Mouse (Mus musculus): ENCODE results near the gene Wnk2. TPM values are rescaled to one million over a fixed set of nuclear protein-coding genes. Genes with fewer than 3 reads are reported as not detected.
"Not testable (repeated sequence)": the region's sequence is repeated elsewhere in the genome, so short reads cannot be mapped to it uniquely, and the experiment has no call there.

Gene Wnk2
- polyA plus RNA-seq, 2 experiments: 3.0 to 7.8 TPM

DNA sequence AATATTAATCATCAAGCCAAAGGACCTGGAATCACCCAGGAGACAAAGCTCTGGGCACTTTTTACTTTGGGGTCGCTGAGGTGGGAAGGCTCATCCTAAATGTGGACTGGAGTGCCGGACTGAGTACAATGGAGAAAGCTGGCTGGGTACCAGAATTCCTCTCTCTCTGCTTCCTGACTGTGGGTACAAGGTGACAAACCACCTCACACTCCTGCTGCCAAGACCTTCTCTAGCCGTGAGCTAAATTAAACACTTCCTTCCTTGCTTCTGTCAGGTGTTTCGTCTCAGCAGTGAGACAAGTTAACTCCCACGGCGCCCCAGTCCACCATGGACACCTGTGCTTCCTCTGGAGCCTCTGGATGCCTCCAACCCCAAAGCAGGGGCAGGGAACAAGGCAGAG is 77.8 kb downstream of the Wnk2 start:
- H3K4me3 ChIP-seq (replicated peaks; ENCODE audit: low read length): no peak overlapping the region
- no peak for DNase-seq (ENCODE audit: low spot score)
- no peaks in the 10 kb centered on the region for H3K9me3 ChIP-seq (ENCODE audit: control insufficient read depth, low read length)
- H3K4me1 ChIP-seq (ENCODE audit: control insufficient read depth, insufficient read depth, low read length): no peaks in the 10 kb centered on the region
- H3K4me2 ChIP-seq (replicated peaks; ENCODE audit: low read depth, low read length, severe bottlenecking): no peak overlapping the region
- no peaks in the 10 kb centered on the region for H3K27me3 ChIP-seq (ENCODE audit: control insufficient read depth, insufficient read depth, low read length)
- no peak overlapping the region for H3K27ac ChIP-seq (replicated peaks; ENCODE audit: low read depth, low read length)
- H3K36me3 ChIP-seq (ENCODE audit: control insufficient read depth, insufficient read depth, low read length): no peaks in the 10 kb centered on the region
- 63% methylated on average over 6 of the region's 6 CpGs for WGBS
- no peak for ATAC-seq (ENCODE audit: low FRiP score, low read depth)
- no peak overlapping the region for H3K9ac ChIP-seq (ENCODE audit: low read depth, low read length, severe bottlenecking)
- no peak for TF ChIP-seq POLR2A (IDR thresholded peaks at IDR 0.05; ENCODE audit: borderline replicate concordance, extremely low read depth, insufficient read depth, insufficient read length)

DNA sequence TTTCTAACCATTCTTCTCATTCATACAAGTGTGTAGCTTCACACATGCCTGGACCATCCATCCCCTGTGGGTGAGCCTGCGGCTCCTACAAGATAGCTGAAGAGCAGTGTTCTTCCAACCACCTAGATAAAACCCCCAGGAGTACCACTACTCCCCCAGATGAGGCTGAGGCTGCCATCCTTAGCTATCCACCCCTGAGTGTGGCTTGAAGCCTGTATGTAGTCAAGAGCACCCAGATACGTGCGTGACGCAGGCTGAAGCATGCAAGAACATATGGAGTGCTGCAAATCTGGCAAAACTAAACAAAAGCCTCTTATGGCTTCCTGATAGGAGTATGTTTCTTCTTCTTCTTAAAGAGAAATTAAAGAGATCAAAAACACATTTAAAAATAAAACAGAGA is 78.4 kb downstream of the Wnk2 start:
- H3K4me1 ChIP-seq (ENCODE audit: control insufficient read depth, insufficient read depth, low read length): no peaks in the 10 kb centered on the region
- no peak overlapping the region for H3K4me3 ChIP-seq (replicated peaks; ENCODE audit: low read length)
- WGBS: 81% methylated on average over 4 of the region's 4 CpGs
- DNase-seq (ENCODE audit: low spot score): no peak
- H3K9ac ChIP-seq (ENCODE audit: low read depth, low read length, severe bottlenecking): no peak overlapping the region
- no peak overlapping the region for H3K4me2 ChIP-seq (replicated peaks; ENCODE audit: low read depth, low read length, severe bottlenecking)
- no peaks in the 10 kb centered on the region for H3K27me3 ChIP-seq (ENCODE audit: control insufficient read depth, insufficient read depth, low read length)
- H3K9me3 ChIP-seq (ENCODE audit: control insufficient read depth, low read length): no peaks in the 10 kb centered on the region
- H3K36me3 ChIP-seq (ENCODE audit: control insufficient read depth, insufficient read depth, low read length): no peaks in the 10 kb centered on the region
- H3K27ac ChIP-seq (replicated peaks; ENCODE audit: low read depth, low read length): no peak overlapping the region
- no peak for ATAC-seq (ENCODE audit: low FRiP score, low read depth)
- no peak for TF ChIP-seq POLR2A (IDR thresholded peaks at IDR 0.05; ENCODE audit: borderline replicate concordance, extremely low read depth, insufficient read depth, insufficient read length)

DNA sequence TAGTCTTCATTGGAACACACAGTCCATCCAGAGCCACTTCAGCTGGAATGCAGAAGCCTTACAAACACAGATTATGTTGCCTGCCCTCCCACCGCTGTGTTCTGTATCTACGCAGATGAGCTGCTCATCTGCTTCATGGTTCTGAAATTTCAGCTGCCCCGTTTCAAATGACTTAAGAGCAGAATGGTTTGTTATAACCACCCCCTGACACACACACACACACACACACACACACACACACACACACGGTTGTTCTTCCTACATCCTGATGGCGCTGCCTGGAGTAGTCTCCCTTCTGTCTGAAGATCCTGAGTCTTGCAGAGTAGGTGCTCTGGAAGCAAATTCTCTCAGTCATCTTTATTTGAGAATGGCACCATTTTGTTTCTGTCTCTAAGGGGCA is 83.6 kb downstream of the Wnk2 start:
- no peak overlapping the region for H3K4me2 ChIP-seq (replicated peaks; ENCODE audit: low read depth, low read length, severe bottlenecking)
- TF ChIP-seq POLR2A (IDR thresholded peaks at IDR 0.05; ENCODE audit: borderline replicate concordance, extremely low read depth, insufficient read depth, insufficient read length): no peak
- no peaks in the 10 kb centered on the region; the same call in 1 of the 2 replicates for H3K36me3 ChIP-seq (ENCODE audit: control insufficient read depth, insufficient read depth, low read length)

DNA sequence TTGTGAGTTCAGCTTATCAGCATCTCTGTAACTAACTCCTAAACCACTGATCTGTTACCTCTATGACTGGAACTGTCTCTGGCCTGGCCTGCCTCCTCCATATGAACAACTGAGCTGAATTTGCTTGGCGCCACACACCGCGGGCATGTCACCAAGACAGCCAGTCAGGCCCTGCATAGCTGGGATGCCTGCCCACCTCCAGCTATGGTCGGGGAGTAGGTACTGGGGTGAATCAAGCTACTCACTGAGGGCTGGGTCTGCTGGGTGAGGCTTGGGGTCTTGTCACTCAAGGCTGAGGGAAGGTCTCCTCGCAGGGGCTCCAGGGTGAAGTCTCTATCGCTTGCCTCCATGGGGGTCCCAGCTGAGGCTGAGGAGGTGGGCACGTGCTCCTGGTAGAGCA is 87.4 kb downstream of the Wnk2 start:
- Histone ChIP-seq H3K27ac (replicated peaks; ENCODE audit: low read depth, low read length) (no peak overlapping the region), H3K9me3 (ENCODE audit: control insufficient read depth, low read length) (no peaks in the 10 kb centered on the region), H3K27me3 (ENCODE audit: control insufficient read depth, insufficient read depth, low read length) (no peaks in the 10 kb centered on the region), H3K4me1 (ENCODE audit: control insufficient read depth, insufficient read depth, low read length) (no peaks in the 10 kb centered on the region), H3K4me2 (replicated peaks; ENCODE audit: low read depth, low read length, severe bottlenecking) (no peak overlapping the region), H3K9ac (ENCODE audit: low read depth, low read length, severe bottlenecking) (no peak overlapping the region), H3K36me3 (ENCODE audit: control insufficient read depth, insufficient read depth, low read length) (no peaks in the 10 kb centered on the region; the same call in 1 of the 2 replicates), H3K4me3 (replicated peaks; ENCODE audit: low read length) (no peak overlapping the region)
- ATAC-seq (ENCODE audit: low FRiP score, low read depth) (no peak), DNase-seq (ENCODE audit: low spot score) (no peak)
- TF ChIP-seq POLR2A (IDR thresholded peaks at IDR 0.05; ENCODE audit: borderline replicate concordance, extremely low read depth, insufficient read depth, insufficient read length): no peak
- WGBS: 94% methylated on average over 7 of the region's 7 CpGs

More for the DNA sequence above, 83.6 kb downstream of the Wnk2 start:
- Histone ChIP-seq H3K4me1 (ENCODE audit: control insufficient read depth, insufficient read depth, low read length) (no peaks in the 10 kb centered on the region), H3K9ac (ENCODE audit: low read depth, low read length, severe bottlenecking) (no peak overlapping the region), H3K9me3 (ENCODE audit: control insufficient read depth, low read length) (no peaks in the 10 kb centered on the region), H3K27ac (replicated peaks; ENCODE audit: low read depth, low read length) (no peak overlapping the region), H3K4me3 (replicated peaks; ENCODE audit: low read length) (no peak overlapping the region), H3K27me3 (ENCODE audit: control insufficient read depth, insufficient read depth, low read length) (no peaks in the 10 kb centered on the region)
- DNase-seq (ENCODE audit: low spot score) (no peak), ATAC-seq (ENCODE audit: low FRiP score, low read depth) (no peak)
- WGBS: 81% methylated on average over 5 of the region's 5 CpGs

DNA sequence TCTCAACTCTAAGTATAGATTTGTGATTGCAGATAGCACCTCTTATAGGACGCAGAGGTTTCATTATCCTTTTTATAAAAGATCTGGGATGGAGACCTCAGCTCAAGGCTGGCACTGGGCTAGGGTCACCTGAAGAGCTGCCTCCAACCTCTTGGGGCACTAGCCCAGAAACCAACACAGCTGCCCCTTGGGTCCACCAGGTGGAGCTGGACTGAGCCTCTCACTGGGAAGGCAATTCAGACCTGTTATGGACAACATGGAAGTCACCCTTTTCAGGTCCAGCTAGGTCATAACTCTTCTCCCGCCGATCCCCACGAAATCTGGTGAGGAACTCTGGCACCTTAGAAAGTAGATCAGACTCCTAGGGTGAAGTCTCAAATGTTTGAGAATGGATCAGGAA is 89.3 kb downstream of the Wnk2 start:
- Histone ChIP-seq H3K27me3 (ENCODE audit: control insufficient read depth, insufficient read depth, low read length) (no peaks in the 10 kb centered on the region), H3K4me3 (replicated peaks; ENCODE audit: low read length) (no peak overlapping the region), H3K4me1 (ENCODE audit: control insufficient read depth, insufficient read depth, low read length) (no peaks in the 10 kb centered on the region), H3K4me2 (replicated peaks; ENCODE audit: low read depth, low read length, severe bottlenecking) (no peak overlapping the region), H3K36me3 (ENCODE audit: control insufficient read depth, insufficient read depth, low read length) (no peaks in the 10 kb centered on the region; the same call in 1 of the 2 replicates), H3K27ac (replicated peaks; ENCODE audit: low read depth, low read length) (no peak overlapping the region), H3K9ac (ENCODE audit: low read depth, low read length, severe bottlenecking) (no peak overlapping the region), H3K9me3 (ENCODE audit: control insufficient read depth, low read length) (no peaks in the 10 kb centered on the region)
- WGBS: 90% methylated on average over 4 of the region's 4 CpGs
- DNase-seq (ENCODE audit: low spot score) (no peak), ATAC-seq (ENCODE audit: low FRiP score, low read depth) (no peak)
- TF ChIP-seq POLR2A (IDR thresholded peaks at IDR 0.05; ENCODE audit: borderline replicate concordance, extremely low read depth, insufficient read depth, insufficient read length): no peak

DNA sequence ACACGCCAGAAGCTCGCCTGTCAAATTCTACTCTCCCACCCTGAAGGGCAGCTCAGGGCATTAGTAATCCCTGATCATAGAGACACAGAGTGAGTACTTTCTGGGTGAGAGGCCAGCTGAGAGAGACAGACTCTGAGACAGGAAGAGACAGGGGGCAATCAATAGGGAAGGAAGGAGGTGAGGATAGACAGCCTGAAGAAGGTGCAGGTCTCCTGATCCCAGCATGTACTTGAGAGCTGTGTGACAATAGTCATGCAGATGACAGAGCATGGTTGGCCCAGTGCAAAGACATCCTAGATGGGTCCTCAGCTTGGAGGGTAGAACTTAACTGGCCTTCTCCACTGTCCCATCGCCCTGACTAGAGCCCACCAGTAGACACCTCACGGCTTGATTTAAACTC is 91.5 kb downstream of the Wnk2 start:
- Histone ChIP-seq H3K9ac (ENCODE audit: low read depth, low read length, severe bottlenecking) (no peak overlapping the region), H3K9me3 (ENCODE audit: control insufficient read depth, low read length) (no peaks in the 10 kb centered on the region), H3K27me3 (ENCODE audit: control insufficient read depth, insufficient read depth, low read length) (no peaks in the 10 kb centered on the region), H3K4me2 (replicated peaks; ENCODE audit: low read depth, low read length, severe bottlenecking) (no peak overlapping the region), H3K36me3 (ENCODE audit: control insufficient read depth, insufficient read depth, low read length) (no peaks in the 10 kb centered on the region; the same call in 1 of the 2 replicates), H3K4me1 (ENCODE audit: control insufficient read depth, insufficient read depth, low read length) (no peaks in the 10 kb centered on the region), H3K27ac (replicated peaks; ENCODE audit: low read depth, low read length) (no peak overlapping the region), H3K4me3 (replicated peaks; ENCODE audit: low read length) (no peak overlapping the region)
- ATAC-seq (ENCODE audit: low FRiP score, low read depth) (no peak), DNase-seq (ENCODE audit: low spot score) (no peak)
- whole genome bisulfite sequencing: 84% methylated on average over 4 of the region's 4 CpGs
- TF ChIP-seq POLR2A (IDR thresholded peaks at IDR 0.05; ENCODE audit: borderline replicate concordance, extremely low read depth, insufficient read depth, insufficient read length): no peak

DNA sequence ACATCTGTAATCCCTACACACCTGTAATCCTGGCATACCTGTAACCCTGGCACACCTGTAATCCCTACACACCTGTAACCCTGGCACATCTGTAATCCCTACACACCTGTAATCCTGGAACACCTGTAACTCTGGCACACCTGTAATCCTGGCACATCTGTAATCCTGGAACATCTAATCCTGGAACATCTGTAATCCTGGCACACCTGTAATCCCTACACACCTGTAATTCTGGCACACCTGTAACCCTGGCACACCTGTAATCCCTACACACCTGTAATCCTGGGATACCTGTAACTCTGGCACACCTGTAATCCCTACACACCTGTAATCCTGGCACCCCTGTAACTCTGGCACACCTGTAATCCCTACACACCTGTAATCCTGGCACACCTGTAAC is 93.1 kb downstream of the Wnk2 start:
- ATAC-seq (ENCODE audit: low FRiP score, low read depth); H3K9ac ChIP-seq (ENCODE audit: low read depth, low read length, severe bottlenecking); H3K36me3 ChIP-seq (ENCODE audit: control insufficient read depth, insufficient read depth, low read length); DNase-seq (ENCODE audit: low spot score); H3K4me2 ChIP-seq (replicated peaks; ENCODE audit: low read depth, low read length, severe bottlenecking); H3K4me1 ChIP-seq (ENCODE audit: control insufficient read depth, insufficient read depth, low read length); H3K9me3 ChIP-seq (ENCODE audit: control insufficient read depth, low read length); H3K4me3 ChIP-seq (replicated peaks; ENCODE audit: low read length); H3K27me3 ChIP-seq (ENCODE audit: control insufficient read depth, insufficient read depth, low read length); H3K27ac ChIP-seq (replicated peaks; ENCODE audit: low read depth, low read length): not testable (repeated sequence)

Data from limb, embryonic 14.5 days (tissue).